Mouse (Mus musculus) midbrain, embryonic 16.5 days (tissue): ENCODE results near the gene Tlx2. TPM values are rescaled to one million over a fixed set of nuclear protein-coding genes. Genes with fewer than 3 reads are reported as not detected.

Experiments used
- ATAC-seq: fragments of 200-750 bp; cut with Nextera tagmentation; 2 replicates; pipeline ENCODE4 v1.8.0; 2017; ENCODE audit warnings: moderate TSS enrichment
- H3K27ac ChIP-seq: fragments of 300-500 bp; sonication (generic); 2 replicates; pipeline ENCODE4 v1.5.1; 2014; ENCODE audit warnings: mild to moderate bottlenecking, low read length, mixed read lengths
- H3K27me3 ChIP-seq: fragments of 300-500 bp; sonication (generic); 2 replicates; pipeline ENCODE4 v1.6.1; 2014; ENCODE audit warnings: low read depth, low read length, mixed read lengths; ENCODE audit not compliant: control insufficient read depth, insufficient read depth
- H3K36me3 ChIP-seq: fragments of 300-500 bp; sonication (generic); 2 replicates; pipeline ENCODE4 v1.6.1; 2014; ENCODE audit warnings: mild to moderate bottlenecking, low read length, moderate library complexity, mixed read lengths; ENCODE audit not compliant: control insufficient read depth, insufficient read depth
- H3K4me1 ChIP-seq: fragments of 300-500 bp; sonication (generic); 2 replicates; pipeline ENCODE4 v1.6.1; 2014; ENCODE audit warnings: mild to moderate bottlenecking, low read length, mixed read lengths; ENCODE audit not compliant: control insufficient read depth, insufficient read depth
- H3K4me2 ChIP-seq: fragments of 300-500 bp; sonication (generic); 2 replicates; pipeline ENCODE4 v1.6.1; 2014; ENCODE audit warnings: mild to moderate bottlenecking, low read length, mixed read lengths
- H3K4me3 ChIP-seq: fragments of 300-500 bp; sonication (generic); 2 replicates; pipeline ENCODE4 v1.5.1; 2014; ENCODE audit warnings: low read depth, mild to moderate bottlenecking, low read length, moderate library complexity, mixed read lengths
- H3K9ac ChIP-seq: fragments of 300-500 bp; sonication (generic); 2 replicates; pipeline ENCODE4 v1.6.1; 2014; ENCODE audit warnings: low read depth, low read length, mixed read lengths
- H3K9me3 ChIP-seq: fragments of 300-500 bp; sonication (generic); replicated peaks from 2 replicates; pipeline ENCODE4 v1.6.1; 2014; ENCODE audit warnings: mild to moderate bottlenecking, low read length, mixed read lengths; ENCODE audit not compliant: control insufficient read depth, poor library complexity, severe bottlenecking
- WGBS: fragments of 180-500 bp; shearing (Covaris S2); extraction: QIAGEN DNeasy Blood & Tissue Kit; methylation state at CpG from one replicate; pipeline ENCODE4 v1.1.7; 2014; 5-methylcytosine and 5-hydroxymethylcytosine counted together
- polyA plus RNA-seq: library from polyadenylated mRNA; unstranded; fragments of >200 nt; fragmentation: Nextera tagmentation; extraction: Ambion mirVana; gene quantifications from 2 replicates; pipeline ENCODE4 v1.2.1, GENCODE M21; 2015

The Tlx2 gene
- polyA plus RNA-seq, 1 experiment from 2014 or later: not detected

DNA sequence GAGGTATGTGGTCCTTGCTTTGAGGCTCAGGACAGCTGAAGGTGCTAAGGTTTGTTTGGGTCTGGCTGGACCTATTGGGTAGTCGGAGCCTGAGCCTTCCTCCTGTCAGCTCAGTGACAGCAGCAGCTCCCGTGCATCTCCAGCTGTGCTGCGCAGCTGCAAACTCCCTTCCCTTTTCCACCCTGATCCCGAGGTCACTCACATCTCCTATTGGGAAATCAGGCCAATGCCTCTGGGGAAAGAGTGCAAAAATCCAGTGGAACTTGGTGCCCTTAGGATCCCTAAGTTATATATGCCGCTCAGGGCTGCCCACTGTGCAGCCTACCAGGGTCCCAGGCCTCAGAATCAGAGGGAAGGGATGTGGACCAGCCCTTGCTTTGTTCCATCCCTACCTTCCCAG lies 13.4 kb upstream of the Tlx2 start:
- no peak overlapping the region for H3K27ac ChIP-seq
- H3K4me3 ChIP-seq: no peak overlapping the region
- ATAC-seq: no peak
- WGBS: 13% methylated on average over 5 of the region's 5 CpGs
- no peaks in the 10 kb centered on the region for H3K9me3 ChIP-seq
- H3K27me3 ChIP-seq: peaks cover 57% of the 10 kb centered on the region
- H3K9ac ChIP-seq: no peak overlapping the region
- no peak overlapping the region for H3K4me2 ChIP-seq
- 0 out of 2 replicates have a peak, but pooled peaks cover 4% of the 10 kb centered on the region for H3K36me3 ChIP-seq
- peaks cover 13% of the 10 kb centered on the region for H3K4me1 ChIP-seq

- Histone ChIP-seq H3K4me2 (no peak overlapping the region), H3K4me1 (peaks cover 17% of the 10 kb centered on the region), H3K9ac (no peak overlapping the region), H3K27me3 (peaks cover 40% of the 10 kb centered on the region), H3K36me3 (0 out of 2 replicates have a peak, but pooled peaks cover 4% of the 10 kb centered on the region), H3K27ac (no peak overlapping the region), H3K4me3 (no peak overlapping the region), H3K9me3 (no peaks in the 10 kb centered on the region)
- ATAC-seq: no peak
- WGBS: 96% methylated on average over 5 of the region's 5 CpGs
Observed at GRCm38 (mm10) chr6:83080210-83080609, 10.1 kb upstream of the Tlx2 start.

- ATAC-seq: peak; percentile 92
- Histone ChIP-seq H3K4me1 (peaks cover 17% of the 10 kb centered on the region), H3K9me3 (no peaks in the 10 kb centered on the region), H3K4me2 (peak overlapping the region; percentile 78), H3K9ac (peak overlapping the region; percentile 78), H3K36me3 (0 out of 2 replicates have a peak, but pooled peaks cover 4% of the 10 kb centered on the region), H3K27ac (peak overlapping the region; percentile 95), H3K4me3 (peak overlapping the region; percentile 79), H3K27me3 (peaks cover 40% of the 10 kb centered on the region)
- under 1% methylated on average over 46 of the region's 46 CpGs for WGBS
Observed at GRCm38 (mm10) chr6:83078324-83078858, 8.3 kb upstream of the Tlx2 start.

- peak within 1 kb of the TSS; percentile 79 for H3K4me3 ChIP-seq
- H3K27ac ChIP-seq: peak within 1 kb of the TSS; percentile 95
- peak within 1 kb of the TSS; percentile 88 for H3K9ac ChIP-seq
- WGBS: under 1% methylated on average over 54 of the region's 54 CpGs
- peaks cover 17% of the 10 kb centered on the region for H3K4me1 ChIP-seq
- peak within 1 kb of the TSS; percentile 97 for H3K4me2 ChIP-seq
- no peaks in the 10 kb centered on the region for H3K9me3 ChIP-seq
- H3K36me3 ChIP-seq: 0 out of 2 replicates have a peak, but pooled peaks cover 4% of the 10 kb centered on the region
- peaks cover 40% of the 10 kb centered on the region for H3K27me3 ChIP-seq
- peak; percentile 95 for ATAC-seq
Observed at GRCm38 (mm10) chr6:83077630-83078323, 7.7 kb upstream of the Tlx2 start, which contains the start of gene Pcgf1. Gene Pcgf1, plus strand, starts transcription at chr6:83077869.

- Histone ChIP-seq H3K36me3 (no peaks in the 10 kb centered on the region), H3K4me3 (no peak overlapping the region), H3K4me1 (peaks cover 17% of the 10 kb centered on the region), H3K27me3 (peaks cover 50% of the 10 kb centered on the region), H3K9me3 (no peaks in the 10 kb centered on the region), H3K9ac (no peak overlapping the region), H3K4me2 (no peak overlapping the region), H3K27ac (no peak overlapping the region)
- ATAC-seq: no peak
- WGBS: 21% methylated on average over 2 of the region's 2 CpGs
Observed at GRCm38 (mm10) chr6:83074979-83075378, 4.9 kb upstream of the Tlx2 start.

DNA sequence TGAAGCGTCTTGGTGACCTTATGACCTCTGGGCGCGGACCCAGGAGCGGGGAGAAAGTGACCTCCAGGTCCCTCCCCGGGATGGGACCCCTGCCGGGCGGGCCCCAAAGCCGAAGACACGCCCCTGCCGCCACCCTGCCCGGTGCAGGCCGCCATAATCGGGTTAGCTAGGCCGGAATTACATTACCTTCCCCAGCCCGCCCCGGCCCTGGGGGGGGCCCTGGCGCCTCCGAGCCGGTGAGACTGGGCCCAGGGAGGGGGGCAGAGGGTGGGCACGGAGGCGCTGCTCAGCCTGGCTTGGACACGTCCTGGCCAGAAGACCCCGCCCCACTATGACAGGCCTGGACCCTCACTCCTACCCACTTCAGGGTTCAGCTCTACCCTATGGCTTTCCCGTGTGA lies 1.1 kb upstream of the Tlx2 start:
- no peak for ATAC-seq
- no peak overlapping the region for H3K4me3 ChIP-seq
- peaks cover 80% of the 10 kb centered on the region for H3K27me3 ChIP-seq
- no peaks in the 10 kb centered on the region for H3K9me3 ChIP-seq
- H3K9ac ChIP-seq: no peak overlapping the region
- H3K27ac ChIP-seq: no peak overlapping the region
- no peak overlapping the region for H3K4me2 ChIP-seq
- H3K36me3 ChIP-seq: no peaks in the 10 kb centered on the region
- 0% methylated on average over 24 of the region's 24 CpGs for WGBS
- no peaks in the 10 kb centered on the region; the same call in 1 of the 2 replicates for H3K4me1 ChIP-seq

GRCm38 (mm10) chr6:83070311-83071219 lies 472 bp upstream of the Tlx2 start:
- H3K4me3 ChIP-seq: no peak overlapping the region
- WGBS: 1% methylated on average over 58 of the region's 58 CpGs
- no peaks in the 10 kb centered on the region for H3K36me3 ChIP-seq
- H3K4me2 ChIP-seq: no peak overlapping the region
- no peaks in the 10 kb centered on the region; the same call in 1 of the 2 replicates for H3K4me1 ChIP-seq
- H3K27me3 ChIP-seq: peaks cover 82% of the 10 kb centered on the region
- 0 out of 2 replicates have a peak, but pooled peaks have one; percentile 9 for ATAC-seq
- no peaks in the 10 kb centered on the region for H3K9me3 ChIP-seq
- H3K9ac ChIP-seq: no peak overlapping the region
- H3K27ac ChIP-seq: no peak overlapping the region

DNA sequence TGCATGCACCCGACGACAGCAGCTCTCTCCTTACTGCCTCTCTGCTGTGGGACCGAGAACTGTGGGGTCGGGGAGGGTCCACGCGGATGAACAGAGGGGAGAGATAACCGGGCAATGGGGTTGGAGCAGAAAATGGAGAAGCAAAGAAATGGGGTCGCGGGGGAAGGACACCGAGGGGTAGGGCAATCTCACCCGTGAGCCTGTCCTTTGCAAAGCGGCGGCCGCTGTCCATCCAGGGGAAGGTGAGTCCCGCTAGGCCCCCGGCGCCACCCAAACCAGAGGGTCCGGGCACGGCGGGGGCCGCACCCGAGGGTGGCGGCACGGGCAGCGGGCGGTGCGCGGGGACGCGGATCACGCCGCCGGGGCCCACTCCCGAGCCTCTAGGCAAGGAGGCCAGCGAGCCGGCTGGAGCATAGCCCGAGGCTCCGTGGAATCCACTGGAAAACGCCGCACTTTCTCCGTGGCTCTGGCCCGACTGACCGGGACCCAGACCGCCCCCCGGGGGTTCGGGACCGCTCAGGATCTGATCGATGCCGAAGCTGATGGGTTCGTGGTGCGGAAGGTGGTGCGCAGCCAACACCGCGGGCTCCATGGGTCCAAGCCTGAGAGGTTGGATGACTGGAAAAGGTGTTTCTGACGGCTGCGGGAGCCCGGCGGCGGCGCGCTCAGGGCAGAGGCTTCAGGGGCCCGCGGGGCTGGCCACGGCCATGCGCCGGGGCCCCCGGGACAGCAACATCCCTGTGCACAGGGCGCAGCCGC lies 426 bp downstream of the Tlx2 start:
- Histone ChIP-seq H3K4me3 (no peak overlapping the region), H3K4me2 (no peak overlapping the region), H3K9ac (no peak overlapping the region), H3K27ac (no peak overlapping the region), H3K36me3 (no peaks in the 10 kb centered on the region), H3K4me1 (no peaks in the 10 kb centered on the region; the same call in 1 of the 2 replicates), H3K27me3 (peaks cover 82% of the 10 kb centered on the region), H3K9me3 (no peaks in the 10 kb centered on the region)
- under 1% methylated on average over 62 of the region's 69 CpGs for WGBS
- ATAC-seq: peak; percentile 56; the same call in 1 of the 2 replicates
